Mouse (Mus musculus): ENCODE measurements around the gene Ebf1. TPM values are rescaled to one million over a fixed set of nuclear protein-coding genes. Genes with fewer than 3 reads are reported as not detected.
A peak's percentile ranks its signal among the peaks of the same experiment; 100 is the strongest.

The Ebf1 gene
- total RNA-seq, 2 experiments from 2014 or later: 2.3 to 3.4 TPM

- no peak for DNase-seq (ENCODE audit: low spot score in 2 of 2)
- no peak overlapping the region for H3K4me3 ChIP-seq
- H3K27ac ChIP-seq: no peak overlapping the region
- TF ChIP-seq CTCF (conservative IDR thresholded peaks at IDR 0.05): no peak
Measured at GRCm38 (mm10) chr11:44621615-44622014, 4.5 kb downstream of the Ebf1 start.

- Histone ChIP-seq H3K4me3 (no peak overlapping the region), H3K27ac (no peak overlapping the region)
- no peak for TF ChIP-seq CTCF (conservative IDR thresholded peaks at IDR 0.05)
Measured at GRCm38 (mm10) chr11:44622023-44622731, 5.1 kb downstream of the Ebf1 start.

GRCm38 (mm10) chr11:44624564-44624963 is 7.4 kb downstream of the Ebf1 start:
- no peak for TF ChIP-seq CTCF (conservative IDR thresholded peaks at IDR 0.05)
- no peak for DNase-seq (ENCODE audit: low spot score in 2 of 2)
- Histone ChIP-seq H3K4me3 (no peak overlapping the region), H3K27ac (no peak overlapping the region)

More at GRCm38 (mm10) chr11:44622023-44622731, 5.1 kb downstream of the Ebf1 start:
- DNase-seq (ENCODE audit: low spot score in 2 of 2): no peak

- H3K27ac ChIP-seq: no peak overlapping the region
- TF ChIP-seq CTCF (conservative IDR thresholded peaks at IDR 0.05): no peak
- H3K4me3 ChIP-seq: no peak overlapping the region
- peak; percentile 55 to 78 for DNase-seq (ENCODE audit: low spot score in 2 of 2)
Measured at GRCm38 (mm10) chr11:44626065-44626464, 8.9 kb downstream of the Ebf1 start.

- DNase-seq (ENCODE audit: low spot score in 2 of 2): no peak
- Histone ChIP-seq H3K27ac (no peak overlapping the region), H3K4me3 (no peak overlapping the region)
- no peak for TF ChIP-seq CTCF (conservative IDR thresholded peaks at IDR 0.05)
Measured at GRCm38 (mm10) chr11:44628412-44628811, 11.3 kb downstream of the Ebf1 start.

- DNase-seq (ENCODE audit: low spot score in 2 of 2): no peak
- Histone ChIP-seq H3K4me3 (no peak overlapping the region), H3K27ac (no peak overlapping the region)
- no peak for TF ChIP-seq CTCF (conservative IDR thresholded peaks at IDR 0.05)
Measured at GRCm38 (mm10) chr11:44632064-44632968, 15.2 kb downstream of the Ebf1 start.

- TF ChIP-seq CTCF (conservative IDR thresholded peaks at IDR 0.05): no peak
- H3K4me3 ChIP-seq: no peak overlapping the region
- no peak for DNase-seq (ENCODE audit: low spot score in 2 of 2)
Measured at GRCm38 (mm10) chr11:44633001-44633693, 16.0 kb downstream of the Ebf1 start.

GRCm38 (mm10) chr11:44634552-44635193 is 17.6 kb downstream of the Ebf1 start:
- no peak for DNase-seq (ENCODE audit: low spot score in 2 of 2)
- H3K4me3 ChIP-seq: no peak overlapping the region
- no peak overlapping the region for H3K27ac ChIP-seq
- TF ChIP-seq CTCF (conservative IDR thresholded peaks at IDR 0.05): no peak

More at GRCm38 (mm10) chr11:44633001-44633693, 16.0 kb downstream of the Ebf1 start:
- H3K27ac ChIP-seq: no peak overlapping the region

- no peak overlapping the region for H3K4me3 ChIP-seq
- no peak for DNase-seq (ENCODE audit: low spot score in 2 of 2)
- H3K27ac ChIP-seq: no peak overlapping the region
- no peak for TF ChIP-seq CTCF (conservative IDR thresholded peaks at IDR 0.05)
Measured at GRCm38 (mm10) chr11:44636241-44636640, 19.1 kb downstream of the Ebf1 start.

GRCm38 (mm10) chr11:44638193-44638754 is 21.2 kb downstream of the Ebf1 start:
- no peak overlapping the region for H3K4me3 ChIP-seq
- H3K27ac ChIP-seq: no peak overlapping the region
- TF ChIP-seq CTCF (conservative IDR thresholded peaks at IDR 0.05): no peak
- DNase-seq (ENCODE audit: low spot score in 2 of 2): no peak

GRCm38 (mm10) chr11:44641496-44641895 is 24.4 kb downstream of the Ebf1 start:
- TF ChIP-seq CTCF (conservative IDR thresholded peaks at IDR 0.05): no peak
- Histone ChIP-seq H3K27ac (no peak overlapping the region), H3K4me3 (no peak overlapping the region)
- DNase-seq (ENCODE audit: low spot score in 2 of 2): no peak

GRCm38 (mm10) chr11:44654340-44655019 is 37.4 kb downstream of the Ebf1 start:
- H3K4me3 ChIP-seq: no peak overlapping the region
- no peak for DNase-seq (ENCODE audit: low spot score in 2 of 2)
- TF ChIP-seq CTCF (conservative IDR thresholded peaks at IDR 0.05): no peak
- no peak overlapping the region for H3K27ac ChIP-seq
